Mouse (Mus musculus): ENCODE measurements around the gene Amacr.

- TF ChIP-seq CTCF (conservative IDR thresholded peaks at IDR 0.05 in 1 of 2, IDR thresholded peaks at IDR 0.05 in 1 of 2; ENCODE audit: low read depth in 2 of 2, low read length in 2 of 2) (no peak), ELF1 (IDR thresholded peaks at IDR 0.05; ENCODE audit: low read depth, low read length) (no peak), POLR2A (IDR thresholded peaks at IDR 0.05; ENCODE audit: low read depth, low read length) (no peak), ZNF384 (IDR thresholded peaks at IDR 0.05; ENCODE audit: low read depth, low read length) (no peak), NELFE (IDR thresholded peaks at IDR 0.05; ENCODE audit: low read depth, low read length) (no peak), GABPA (IDR thresholded peaks at IDR 0.05; ENCODE audit: insufficient replicate concordance, low read depth, low read length) (no peak), RAD21 (IDR thresholded peaks at IDR 0.05; ENCODE audit: low read depth, low read length) (no peak), MAZ (IDR thresholded peaks at IDR 0.05; ENCODE audit: low read depth, low read length) (no peak), MAFK (IDR thresholded peaks at IDR 0.05; ENCODE audit: insufficient replicate concordance, low read length) (no peak), SMC3 (IDR thresholded peaks at IDR 0.05; ENCODE audit: low read depth, low read length) (no peak), TCF12 (IDR thresholded peaks at IDR 0.05; ENCODE audit: low read depth, low read length) (no peak), RCOR1 (conservative IDR thresholded peaks at IDR 0.05; ENCODE audit: low read depth, low read length) (no peak)
Measured at GRCm38 (mm10) chr15:10990411-10990810, 8.9 kb downstream of the Amacr start.

Data from CH12.LX (cell line).